Mouse (Mus musculus) neural tube, embryonic 15.5 days (tissue): ENCODE data around the gene Pwwp2b. TPM values are rescaled to one million over a fixed set of nuclear protein-coding genes. Genes with fewer than 3 reads are reported as not detected.

ENCODE experiments used
- ATAC-seq: fragments of 200-750 bp; cut with Nextera tagmentation; 2 replicates; pipeline ENCODE4 v1.8.0; 2017; ENCODE audit warnings: mild to moderate bottlenecking, moderate TSS enrichment, moderate library complexity; ENCODE audit not compliant: low FRiP score
- H3K27ac ChIP-seq: fragments of 300-500 bp; sonication (generic); replicated peaks from 2 replicates; pipeline ENCODE4 v1.5.1; 2015; ENCODE audit warnings: mild to moderate bottlenecking, inconsistent platforms
- H3K27me3 ChIP-seq: fragments of 300-500 bp; sonication (generic); replicated peaks from 2 replicates; pipeline ENCODE4 v1.6.1; 2015; ENCODE audit warnings: inconsistent platforms
- H3K36me3 ChIP-seq: fragments of 300-500 bp; sonication (generic); 2 replicates; pipeline ENCODE4 v1.6.1; 2015; ENCODE audit warnings: inconsistent platforms
- H3K4me1 ChIP-seq: fragments of 300-500 bp; sonication (generic); 2 replicates; pipeline ENCODE4 v1.6.1; 2015; ENCODE audit warnings: inconsistent platforms
- H3K4me2 ChIP-seq: fragments of 300-500 bp; sonication (generic); 2 replicates; pipeline ENCODE4 v1.6.1; 2015; ENCODE audit warnings: inconsistent platforms, mild to moderate bottlenecking, moderate library complexity
- H3K4me3 ChIP-seq: fragments of 300-500 bp; sonication (generic); replicated peaks from 2 replicates; pipeline ENCODE4 v1.5.1; 2015; ENCODE audit warnings: mild to moderate bottlenecking, inconsistent platforms
- H3K9ac ChIP-seq: fragments of 300-500 bp; sonication (generic); replicated peaks from 2 replicates; pipeline ENCODE4 v1.6.1; 2015; ENCODE audit warnings: mild to moderate bottlenecking, inconsistent platforms
- H3K9me3 ChIP-seq: fragments of 300-500 bp; sonication (generic); replicated peaks from 2 replicates; pipeline ENCODE4 v1.6.1; 2016; ENCODE audit warnings: inconsistent platforms
- WGBS: fragments of 180-500 bp; shearing (Covaris S2); methylation state at CpG from one replicate; pipeline ENCODE4 v1.1.7; 2015; ENCODE audit warnings: mixed read lengths; 5-methylcytosine and 5-hydroxymethylcytosine counted together
- polyA plus RNA-seq: library from polyadenylated mRNA; unstranded; fragments of >200 nt; fragmentation: Nextera tagmentation; extraction: Ambion mirVana; gene quantifications from 2 replicates; pipeline ENCODE4 v1.2.1, GENCODE M21; 2015

The Pwwp2b gene
- polyA plus RNA-seq = 5.8 and 8.4 TPM in 2 replicates

DNA sequence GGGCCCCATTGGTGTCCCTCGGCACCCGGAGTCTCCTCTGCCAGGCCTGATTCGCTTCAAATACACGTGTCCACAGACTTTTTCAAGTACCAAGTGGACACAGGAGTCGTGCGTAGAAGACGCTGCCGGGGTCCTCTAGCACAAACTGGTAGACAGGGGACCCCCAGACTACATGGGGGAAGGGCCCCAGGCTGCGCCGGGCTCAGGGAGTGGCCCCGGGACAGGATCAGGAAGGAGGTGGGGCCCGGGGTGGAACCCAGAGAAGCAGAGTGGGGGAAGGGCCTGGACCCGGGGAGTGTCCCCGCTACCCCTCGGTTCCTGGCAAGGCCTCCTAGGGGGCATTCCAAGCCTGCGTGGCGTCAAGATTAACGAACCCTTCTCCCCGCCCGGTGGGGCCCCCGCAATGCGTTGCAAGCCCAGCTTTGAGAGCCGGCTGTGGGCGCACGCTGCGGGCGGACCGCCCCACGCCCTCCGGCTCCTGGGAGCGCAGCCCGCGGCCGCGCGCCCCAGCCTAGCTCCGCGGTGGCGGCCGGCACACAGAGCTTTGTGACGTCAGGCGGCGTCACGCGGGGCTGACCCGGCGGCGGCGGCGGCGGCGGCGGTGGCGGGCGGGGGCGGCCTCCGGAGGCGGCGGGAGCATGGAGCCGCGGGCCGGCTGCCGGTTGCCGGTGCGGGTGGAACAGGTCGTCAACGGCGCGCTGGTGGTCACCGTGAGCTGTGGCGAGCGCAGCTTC, at the start of gene Pwwp2b:
Gene Pwwp2b (plus strand): TSS at position 602 of the 734 bp plus-strand sequence.
- WGBS = under 1% methylated on average over 56 of the region's 72 CpGs
- Histone ChIP-seq H3K4me3 (peak within 1 kb of the TSS; percentile 71), H3K36me3 (no peaks in the 10 kb centered on the region), H3K4me2 (peak within 1 kb of the TSS; percentile 98), H3K9me3 (no peaks in the 10 kb centered on the region), H3K9ac (peak within 1 kb of the TSS; percentile 76), H3K27ac (peak within 1 kb of the TSS; percentile 68), H3K27me3 (peaks cover 14% of the 10 kb centered on the region), H3K4me1 (peaks cover 57% of the 10 kb centered on the region)
- peak; percentile 85 for ATAC-seq

DNA sequence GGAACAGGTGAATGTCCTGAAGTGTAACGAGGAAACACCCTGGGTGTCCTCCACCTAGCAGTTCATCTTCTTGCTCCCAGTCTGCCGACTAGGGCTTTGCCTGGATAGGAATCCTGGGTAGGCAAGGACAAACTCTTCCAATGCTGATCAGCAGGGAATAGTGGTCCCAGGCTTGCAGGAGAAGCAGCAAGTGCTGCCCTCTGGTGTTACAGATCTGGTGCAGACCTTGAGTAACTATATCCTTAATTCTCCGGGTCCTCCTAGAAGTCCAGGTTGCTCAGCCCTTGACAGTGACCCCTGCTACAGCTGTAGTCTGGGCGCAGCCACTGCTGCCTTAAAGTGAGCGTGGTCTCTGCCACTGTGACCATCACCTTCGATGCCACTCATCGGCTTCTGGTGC, 48.2 kb upstream of the Pwwp2b start:
- no peak overlapping the region for H3K9ac ChIP-seq
- peak; percentile 63 for ATAC-seq

DNA sequence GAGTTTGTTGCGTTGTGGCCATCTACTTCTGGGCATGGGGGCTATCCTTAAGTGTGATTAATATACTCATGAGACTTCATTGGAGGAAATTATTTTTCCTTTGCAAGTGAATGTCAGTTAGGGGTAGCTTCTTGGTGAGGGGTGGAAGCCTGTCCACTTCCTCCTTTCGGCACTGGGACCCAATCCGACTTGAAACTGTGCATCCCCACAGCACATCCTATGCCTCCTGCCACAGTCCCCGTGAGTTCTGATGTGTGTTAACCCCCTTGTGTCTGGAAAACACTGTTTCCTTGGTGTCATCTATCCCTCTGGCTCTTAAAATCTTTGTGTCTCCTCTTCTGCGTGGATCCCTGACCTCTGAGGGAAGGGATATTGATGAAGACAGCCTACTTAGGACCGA, 47.1 kb upstream of the Pwwp2b start:
- Histone ChIP-seq H3K4me3 (no peak overlapping the region), H3K9ac (no peak overlapping the region), H3K36me3 (no peaks in the 10 kb centered on the region), H3K27ac (no peak overlapping the region), H3K4me2 (no peak overlapping the region), H3K9me3 (no peaks in the 10 kb centered on the region), H3K4me1 (peaks cover 2% of the 10 kb centered on the region; the same call in 1 of the 2 replicates), H3K27me3 (0 out of 2 replicates have a peak, but pooled peaks cover 4% of the 10 kb centered on the region)
- WGBS = 61% methylated on average over 6 of the region's 6 CpGs
- no peak for ATAC-seq

More for the DNA sequence above, 48.2 kb upstream of the Pwwp2b start:
- Histone ChIP-seq H3K4me1 (peaks cover 2% of the 10 kb centered on the region; the same call in 1 of the 2 replicates), H3K9me3 (no peaks in the 10 kb centered on the region), H3K36me3 (no peaks in the 10 kb centered on the region), H3K4me2 (0 out of 2 replicates have a peak overlapping the region, but pooled peaks have one; percentile 9), H3K27me3 (0 out of 2 replicates have a peak, but pooled peaks cover 4% of the 10 kb centered on the region), H3K27ac (no peak overlapping the region), H3K4me3 (no peak overlapping the region)
- WGBS = 29% methylated on average over 7 of the region's 7 CpGs

DNA sequence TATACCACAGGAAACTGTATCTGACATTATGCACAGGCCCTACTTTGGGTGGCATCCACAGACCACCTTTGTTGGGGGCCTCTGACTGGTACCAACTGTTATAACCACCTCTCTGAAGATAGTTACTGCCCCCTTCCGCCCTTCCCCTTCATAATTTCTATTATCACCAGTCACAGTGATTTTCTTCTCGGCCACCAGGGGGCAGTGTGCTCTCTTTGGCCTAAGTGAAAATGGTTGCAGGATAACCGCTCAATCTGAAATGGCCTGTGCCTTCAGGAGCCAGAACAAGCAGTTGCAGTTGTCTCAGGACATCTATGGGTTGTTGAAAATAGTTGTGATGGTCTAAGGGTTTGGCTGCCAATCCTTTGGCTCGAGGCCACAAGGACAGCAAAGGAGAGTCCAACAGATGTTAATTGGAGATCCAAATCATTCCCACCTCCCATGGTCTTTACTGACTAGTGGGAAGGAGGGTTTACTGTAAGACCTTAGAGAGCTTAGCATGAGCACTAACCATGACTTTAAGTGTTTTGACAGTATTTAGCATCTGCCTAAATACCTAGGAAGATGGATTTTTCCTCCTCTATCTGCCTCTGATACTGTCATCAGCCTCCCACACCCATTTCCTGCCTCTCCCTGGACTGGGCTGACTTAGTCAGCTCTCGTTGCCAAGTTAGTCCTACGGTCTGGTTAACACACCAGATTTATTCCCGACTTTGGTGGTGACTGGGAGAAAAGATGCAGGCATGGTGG, 40.1 kb upstream of the Pwwp2b start:
- WGBS = 32% methylated on average over 7 of the region's 7 CpGs

DNA sequence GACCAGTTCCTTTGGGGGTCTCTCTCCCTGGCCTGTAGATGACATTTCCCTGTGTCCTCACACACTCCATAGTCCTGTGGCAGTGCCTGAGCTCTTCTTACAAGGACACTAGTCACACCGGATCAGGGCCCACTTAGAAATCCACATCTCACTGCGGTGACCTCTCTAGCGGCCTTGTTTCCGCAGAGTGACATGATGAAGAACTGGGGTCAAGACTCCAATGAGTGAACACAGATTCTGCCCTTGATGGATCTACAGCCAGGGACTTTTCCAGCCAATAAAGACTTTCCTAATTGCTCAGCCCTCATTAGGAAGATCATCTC, 39.5 kb upstream of the Pwwp2b start:
- no peak for ATAC-seq
- no peak overlapping the region for H3K9ac ChIP-seq
- no peaks in the 10 kb centered on the region for H3K36me3 ChIP-seq
- no peaks in the 10 kb centered on the region for H3K9me3 ChIP-seq
- peaks cover 14% of the 10 kb centered on the region for H3K4me1 ChIP-seq
- WGBS = 82% methylated on average over 4 of the region's 4 CpGs
- no peaks in the 10 kb centered on the region for H3K27me3 ChIP-seq
- no peak overlapping the region for H3K27ac ChIP-seq
- no peak overlapping the region for H3K4me2 ChIP-seq
- H3K4me3 ChIP-seq = no peak overlapping the region

More for the DNA sequence above, 40.1 kb upstream of the Pwwp2b start:
- H3K4me1 ChIP-seq = peaks cover 10% of the 10 kb centered on the region
- H3K9ac ChIP-seq = no peak overlapping the region
- no peak overlapping the region for H3K4me3 ChIP-seq
- no peak overlapping the region for H3K27ac ChIP-seq
- H3K4me2 ChIP-seq = no peak overlapping the region
- no peak for ATAC-seq
- no peaks in the 10 kb centered on the region for H3K27me3 ChIP-seq
- H3K9me3 ChIP-seq = no peaks in the 10 kb centered on the region
- H3K36me3 ChIP-seq = no peaks in the 10 kb centered on the region

DNA sequence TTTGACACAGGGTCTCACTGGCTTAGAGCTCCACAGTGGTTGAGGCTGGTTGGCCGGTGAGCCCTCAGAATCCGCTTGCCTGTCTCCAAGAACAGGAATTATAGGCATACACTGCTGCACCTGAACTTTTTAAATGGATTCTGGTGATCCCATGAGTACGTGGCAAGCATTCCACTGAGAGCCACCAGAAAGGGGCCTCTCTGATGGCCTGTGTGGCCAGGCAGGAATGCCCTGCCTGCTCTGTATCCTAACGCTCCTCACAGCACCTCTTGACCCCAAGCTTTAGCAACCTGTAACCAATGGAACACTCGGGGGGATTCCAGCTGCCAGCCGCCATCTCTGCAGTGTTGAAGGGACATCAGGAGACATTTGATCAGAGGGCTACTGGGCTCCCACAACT, 36.5 kb upstream of the Pwwp2b start:
- Histone ChIP-seq H3K4me3 (no peak overlapping the region), H3K4me1 (peaks cover 16% of the 10 kb centered on the region), H3K36me3 (no peaks in the 10 kb centered on the region), H3K9me3 (no peaks in the 10 kb centered on the region), H3K9ac (no peak overlapping the region), H3K4me2 (peak overlapping the region; percentile 67; the same call in 1 of the 2 replicates), H3K27me3 (no peaks in the 10 kb centered on the region), H3K27ac (no peak overlapping the region)
- no peak for ATAC-seq
- WGBS = 87% methylated on average over 6 of the region's 6 CpGs

DNA sequence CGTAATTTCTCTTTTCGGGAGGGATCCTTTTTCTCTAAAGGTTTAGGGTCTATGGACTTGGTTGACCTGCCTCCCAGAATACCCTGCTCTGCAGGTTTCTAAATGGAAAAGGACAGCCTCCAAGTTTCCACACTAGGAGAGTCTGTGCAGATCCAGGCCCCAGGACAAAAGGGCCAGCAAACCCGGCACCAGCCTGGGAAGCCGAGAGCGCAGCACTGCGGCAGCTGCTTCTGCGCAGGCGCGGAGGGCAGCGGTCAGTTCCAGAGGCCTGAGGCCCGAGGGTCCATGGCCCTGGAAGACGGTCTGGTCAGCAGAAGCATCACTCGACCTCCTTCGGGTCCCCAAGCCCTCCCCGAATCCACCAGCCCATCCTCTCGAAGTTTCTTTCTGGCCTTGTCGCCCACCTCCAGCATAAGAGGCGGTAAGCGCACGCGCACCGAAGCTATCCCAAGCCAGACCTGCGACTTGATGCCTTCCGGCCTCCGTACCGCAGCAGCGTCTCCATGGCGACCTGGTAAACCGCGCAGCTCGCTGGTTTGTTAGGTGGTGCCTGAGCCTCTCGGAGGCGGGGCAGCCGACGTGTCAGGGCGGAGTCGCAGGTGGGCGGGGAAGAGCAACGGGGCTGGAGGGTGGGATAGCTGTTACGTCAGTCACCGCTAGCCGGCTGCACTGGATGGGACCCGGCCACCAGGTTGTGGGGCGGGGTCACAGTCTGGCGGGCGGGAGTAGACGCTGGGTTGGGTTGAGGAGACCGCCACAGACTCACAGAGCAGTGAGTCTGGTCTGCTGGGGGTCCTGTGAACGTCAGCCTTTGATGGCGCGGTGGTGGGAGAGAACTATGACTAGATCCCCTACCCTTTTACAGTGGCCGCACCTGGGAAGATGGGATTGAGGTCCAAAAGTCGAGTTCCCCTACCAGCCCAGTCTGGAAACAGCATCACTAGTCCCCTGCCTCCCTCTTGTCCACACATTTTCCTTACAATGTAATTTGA, 35.2 kb upstream of the Pwwp2b start, which contains the start of the genes Lrrc27 and Stk32c:
Gene Lrrc27 (plus strand): TSS at position 235 of the 992 bp plus-strand sequence.
Gene Stk32c (minus strand): TSS at position 554 of the 992 bp plus-strand sequence.
- H3K4me2 ChIP-seq = peak within 1 kb of the TSS; percentile 67
- peak within 1 kb of the TSS; percentile 69 for H3K9ac ChIP-seq
- H3K4me3 ChIP-seq = peak within 1 kb of the TSS; percentile 62
- ATAC-seq = peak; percentile 98
- H3K36me3 ChIP-seq = no peaks in the 10 kb centered on the region
- no peaks in the 10 kb centered on the region for H3K27me3 ChIP-seq
- WGBS = 2% methylated on average over 53 of the region's 53 CpGs
- H3K27ac ChIP-seq = peak within 1 kb of the TSS; percentile 94
- H3K9me3 ChIP-seq = no peaks in the 10 kb centered on the region
- peaks cover 16% of the 10 kb centered on the region for H3K4me1 ChIP-seq

DNA sequence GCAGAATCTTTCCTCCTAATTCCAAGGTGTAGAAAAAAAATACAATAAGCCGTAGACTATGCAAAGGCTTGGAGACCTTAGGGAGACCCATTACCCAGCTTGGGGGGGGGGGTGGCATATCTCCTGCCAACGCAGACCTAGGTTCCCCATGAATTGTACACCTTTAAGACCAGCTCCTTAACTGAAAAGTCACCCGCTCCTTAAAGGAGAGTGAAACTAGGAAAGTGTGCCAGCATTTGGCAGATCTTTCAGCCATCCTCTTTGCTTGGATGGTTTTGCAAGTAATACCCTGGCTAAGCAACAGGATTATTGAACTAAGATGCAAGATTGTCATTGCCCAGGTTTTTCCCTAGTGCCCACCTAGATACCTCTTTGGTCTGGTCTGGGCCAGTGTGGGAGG, 34.5 kb upstream of the Pwwp2b start:
- Histone ChIP-seq H3K4me3 (peak overlapping the region; percentile 62), H3K27ac (peak overlapping the region; percentile 81), H3K9ac (peak overlapping the region; percentile 56), H3K4me2 (peak overlapping the region; percentile 67), H3K4me1 (peaks cover 16% of the 10 kb centered on the region), H3K9me3 (no peaks in the 10 kb centered on the region), H3K27me3 (no peaks in the 10 kb centered on the region), H3K36me3 (no peaks in the 10 kb centered on the region)
- WGBS = 63% methylated on average over 3 of the region's 3 CpGs
- peak; percentile 4; the same call in 1 of the 2 replicates for ATAC-seq

DNA sequence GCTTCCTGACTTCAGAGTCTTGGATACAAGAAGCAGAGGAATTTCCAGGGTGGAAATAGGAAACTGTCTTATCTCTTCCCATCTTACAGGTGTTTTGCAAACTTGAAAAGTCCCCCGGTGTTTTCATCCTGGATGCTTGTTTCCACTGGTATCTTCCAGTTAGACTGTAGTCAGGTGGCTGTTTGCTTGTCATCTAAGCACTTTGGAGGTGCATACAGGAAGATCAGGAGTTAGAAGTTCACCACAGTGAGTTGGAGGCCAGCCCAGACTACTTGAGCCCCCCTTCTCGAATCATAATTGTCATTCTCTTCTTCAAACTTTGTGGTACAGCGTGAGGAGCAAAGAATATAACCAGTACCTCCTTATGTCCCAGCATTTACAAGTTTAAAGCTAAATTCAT, 34.1 kb upstream of the Pwwp2b start:
- H3K36me3 ChIP-seq = no peaks in the 10 kb centered on the region
- H3K9me3 ChIP-seq = no peaks in the 10 kb centered on the region
- no peaks in the 10 kb centered on the region for H3K27me3 ChIP-seq
- no peak overlapping the region for H3K4me3 ChIP-seq
- no peak for ATAC-seq
- H3K27ac ChIP-seq = peak overlapping the region; percentile 81; the same call in 1 of the 2 replicates
- H3K9ac ChIP-seq = no peak overlapping the region
- H3K4me1 ChIP-seq = peaks cover 16% of the 10 kb centered on the region
- H3K4me2 ChIP-seq = peak overlapping the region; percentile 67; the same call in 1 of the 2 replicates
- 88% methylated on average over 3 of the region's 3 CpGs for WGBS

DNA sequence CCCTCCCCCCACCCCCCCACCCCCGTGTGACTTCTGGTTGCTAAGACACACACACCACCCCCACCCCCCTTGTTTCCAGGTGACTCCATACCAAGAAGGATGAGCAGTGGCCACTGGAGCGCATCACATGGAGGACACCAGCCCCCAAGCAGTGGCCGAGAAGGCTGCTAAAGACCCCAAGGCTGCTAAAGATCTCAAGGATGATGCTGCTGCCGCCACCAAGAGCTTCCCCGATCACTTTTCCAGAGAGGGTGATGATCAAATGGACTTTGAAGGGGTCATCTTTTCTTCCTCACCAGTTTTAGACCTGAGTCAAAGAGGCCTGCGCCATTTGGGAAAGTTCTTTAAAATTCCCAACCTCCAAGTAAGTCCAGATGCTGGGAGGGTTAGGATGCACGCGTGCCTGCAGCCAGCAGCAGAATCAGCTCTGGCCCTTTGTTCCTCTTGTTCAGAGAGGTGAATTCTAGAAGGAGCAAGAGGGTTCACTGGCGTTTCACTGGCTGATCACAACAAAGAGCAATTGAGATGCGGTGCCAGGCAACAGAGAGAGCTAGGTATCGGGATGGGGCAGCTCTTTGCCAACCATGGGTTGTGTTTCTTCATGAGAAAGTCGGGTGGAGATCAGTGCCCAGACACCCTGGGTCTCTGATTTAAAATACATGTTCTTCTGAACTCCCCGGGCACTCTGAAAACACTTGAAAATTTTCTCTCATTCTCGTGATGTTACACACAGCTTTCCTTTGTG, 33.5 kb upstream of the Pwwp2b start:
- Histone ChIP-seq H3K9ac (no peak overlapping the region), H3K27ac (no peak overlapping the region), H3K4me2 (no peak overlapping the region), H3K9me3 (no peaks in the 10 kb centered on the region), H3K4me1 (peaks cover 16% of the 10 kb centered on the region), H3K27me3 (no peaks in the 10 kb centered on the region), H3K36me3 (no peaks in the 10 kb centered on the region), H3K4me3 (no peak overlapping the region)
- no peak for ATAC-seq
- WGBS = 74% methylated on average over 14 of the region's 14 CpGs
